In genomic region chrX:73471764-73472163, GRCm38 (mm10) we compare ENCODE assay signal across 28 mouse cellular contexts. TPM values are rescaled to one million over a fixed set of nuclear protein-coding genes. Genes with fewer than 3 reads are reported as not detected.
"Had no signal": no experiment of that assay in that cellular context is flagged by ENCODE, and none has a peak within 500 bp of the region (broad histone marks: within the 10 kb centered on the region; RNA-seq: fewer than 3 reads in every experiment).

No protein-coding gene starts in this region.

- ATAC-seq: intestine, embryonic 15.5 days; lung, postnatal 0 days; midbrain, embryonic 15.5 days had no signal

- H3K9me3 ChIP-seq: intestine, embryonic 15.5 days; kidney, embryonic 15.5 days; limb, embryonic 12.5 days; limb, embryonic 15.5 days; midbrain, embryonic 12.5 days; midbrain, embryonic 15.5 days; neural tube, embryonic 12.5 days; neural tube, embryonic 15.5 days; stomach, embryonic 15.5 days had no signal

- H3K4me1 ChIP-seq: intestine, embryonic 15.5 days; midbrain, embryonic 12.5 days; midbrain, embryonic 15.5 days; neural tube, embryonic 12.5 days; neural tube, embryonic 15.5 days; stomach, embryonic 15.5 days had no signal

- H3K4me2 ChIP-seq: intestine, embryonic 15.5 days; kidney, embryonic 15.5 days; limb, embryonic 12.5 days; limb, embryonic 15.5 days; lung, embryonic 14.5 days; midbrain, embryonic 12.5 days; midbrain, embryonic 15.5 days; neural tube, embryonic 12.5 days; neural tube, embryonic 15.5 days; stomach, embryonic 15.5 days had no signal

- DNase-seq: kidney, adult 11 months; kidney, adult 8-10 months; kidney, postnatal 10 days; kidney, postnatal 36 days; layer of hippocampus, postnatal 36 days; left cerebral cortex, postnatal 4 days; lung, embryonic 14.5 days; lung, postnatal 36 days; retina, postnatal 1 day; right cerebral cortex, postnatal 25 days; spleen, adult 18-20 months; thymus, postnatal 25 days had no signal

- H3K27me3 ChIP-seq: intestine, embryonic 15.5 days; limb, embryonic 15.5 days; midbrain, embryonic 12.5 days; midbrain, embryonic 15.5 days; neural tube, embryonic 12.5 days; neural tube, embryonic 15.5 days; stomach, embryonic 15.5 days had no signal

- H3K9ac ChIP-seq: intestine, embryonic 15.5 days; kidney, embryonic 15.5 days; limb, embryonic 12.5 days; limb, embryonic 15.5 days; lung, embryonic 14.5 days; midbrain, embryonic 12.5 days; midbrain, embryonic 15.5 days; neural tube, embryonic 12.5 days; neural tube, embryonic 15.5 days; stomach, embryonic 15.5 days had no signal

- H3K36me3 ChIP-seq: intestine, embryonic 15.5 days; kidney, embryonic 15.5 days; limb, embryonic 12.5 days; limb, embryonic 15.5 days; midbrain, embryonic 12.5 days; midbrain, embryonic 15.5 days; neural tube, embryonic 12.5 days; neural tube, embryonic 15.5 days; stomach, embryonic 15.5 days had no signal

- H3K4me3 ChIP-seq: intestine, embryonic 15.5 days; kidney, embryonic 15.5 days; limb, embryonic 12.5 days; limb, embryonic 15.5 days; midbrain, embryonic 12.5 days; midbrain, embryonic 15.5 days; neural tube, embryonic 12.5 days; neural tube, embryonic 15.5 days; stomach, embryonic 15.5 days had no signal

- H3K27ac ChIP-seq: intestine, embryonic 15.5 days; kidney, embryonic 15.5 days; limb, embryonic 12.5 days; limb, embryonic 15.5 days; midbrain, embryonic 12.5 days; midbrain, embryonic 15.5 days; neural tube, embryonic 12.5 days; neural tube, embryonic 15.5 days; stomach, embryonic 15.5 days had no signal

RNA-seq across cellular contexts. Expression of gene Atp2b3, which starts 31.1 kb away (rescaled TPM):
- polyA plus RNA-seq: lung, embryonic 14.5 days; lung, postnatal 0 days; thymus, postnatal 0 days had no signal

RNA-seq across cellular contexts. Expression of gene Trex2, which starts 36.6 kb away (rescaled TPM):
- total RNA-seq: layer of hippocampus, adult 8-10 months; layer of hippocampus, postnatal 10 days; layer of hippocampus, postnatal 36 days; left cerebral cortex, adult 8-10 months; left cerebral cortex, postnatal 14 days; left cerebral cortex, postnatal 4 days had no signal
- polyA plus RNA-seq: intestine, embryonic 15.5 days; limb, embryonic 12.5 days; liver, embryonic 16.5 days; midbrain, embryonic 12.5 days; midbrain, embryonic 15.5 days; neural tube, embryonic 12.5 days; neural tube, embryonic 15.5 days had no signal
